Mouse (Mus musculus) T-cell, adult 2 months (primary cell): ENCODE results near the gene Shc1.

ENCODE experiments used
- DNase-seq: peaks from one replicate; pipeline ENCODE4 v3.0.0; 2022; ENCODE audit warnings: low spot score

The Shc1 gene

GRCm38 (mm10) chr3:89418170-89418860 is at the start of gene Shc1, which contains the start of gene Cks1b:
Gene Shc1 (plus strand): TSS chr3:89418443.
Gene Cks1b (minus strand): TSS chr3:89418383.
- peak; percentile 97 for DNase-seq

GRCm38 (mm10) chr3:89373581-89374231 is 44.5 kb upstream of the Shc1 start:
- no peak for DNase-seq

GRCm38 (mm10) chr3:89377831-89378230 is 40.4 kb upstream of the Shc1 start:
- no peak for DNase-seq

GRCm38 (mm10) chr3:89378394-89379067 is 39.7 kb upstream of the Shc1 start:
- peak; percentile 72 for DNase-seq

GRCm38 (mm10) chr3:89379388-89380131 is 38.7 kb upstream of the Shc1 start:
- peak; percentile 39 for DNase-seq

- no peak for DNase-seq
Observed at GRCm38 (mm10) chr3:89380291-89380690, 38.0 kb upstream of the Shc1 start.

- no peak for DNase-seq
Observed at GRCm38 (mm10) chr3:89380711-89381110, 37.5 kb upstream of the Shc1 start.

- DNase-seq = no peak
Observed at GRCm38 (mm10) chr3:89381233-89381632, 37.0 kb upstream of the Shc1 start.

- DNase-seq = peak; percentile 48
Observed at GRCm38 (mm10) chr3:89382033-89382882, 36.0 kb upstream of the Shc1 start.

- no peak for DNase-seq
Observed at GRCm38 (mm10) chr3:89382950-89383349, 35.3 kb upstream of the Shc1 start.

GRCm38 (mm10) chr3:89383651-89384255 is 34.5 kb upstream of the Shc1 start:
- DNase-seq = no peak

- no peak for DNase-seq
Observed at GRCm38 (mm10) chr3:89384331-89385076, 33.7 kb upstream of the Shc1 start.

GRCm38 (mm10) chr3:89385451-89385850 is 32.8 kb upstream of the Shc1 start:
- no peak for DNase-seq

GRCm38 (mm10) chr3:89386438-89387420 is 31.5 kb upstream of the Shc1 start:
- no peak for DNase-seq

- no peak for DNase-seq
Observed at GRCm38 (mm10) chr3:89387632-89388031, 30.6 kb upstream of the Shc1 start.

- DNase-seq = no peak
Observed at GRCm38 (mm10) chr3:89388134-89388881, 29.9 kb upstream of the Shc1 start.

GRCm38 (mm10) chr3:89388901-89389740 is 29.1 kb upstream of the Shc1 start:
- peak; percentile 60 for DNase-seq
